Mouse (Mus musculus): ENCODE measurements at regions not wholly inside any gene's neighbourhood (a gene's known extent, or its start where the extent isn't known, plus 50 kb on each side); places are given as distances from the start of the nearest gene placed in this dataset.

DNA sequence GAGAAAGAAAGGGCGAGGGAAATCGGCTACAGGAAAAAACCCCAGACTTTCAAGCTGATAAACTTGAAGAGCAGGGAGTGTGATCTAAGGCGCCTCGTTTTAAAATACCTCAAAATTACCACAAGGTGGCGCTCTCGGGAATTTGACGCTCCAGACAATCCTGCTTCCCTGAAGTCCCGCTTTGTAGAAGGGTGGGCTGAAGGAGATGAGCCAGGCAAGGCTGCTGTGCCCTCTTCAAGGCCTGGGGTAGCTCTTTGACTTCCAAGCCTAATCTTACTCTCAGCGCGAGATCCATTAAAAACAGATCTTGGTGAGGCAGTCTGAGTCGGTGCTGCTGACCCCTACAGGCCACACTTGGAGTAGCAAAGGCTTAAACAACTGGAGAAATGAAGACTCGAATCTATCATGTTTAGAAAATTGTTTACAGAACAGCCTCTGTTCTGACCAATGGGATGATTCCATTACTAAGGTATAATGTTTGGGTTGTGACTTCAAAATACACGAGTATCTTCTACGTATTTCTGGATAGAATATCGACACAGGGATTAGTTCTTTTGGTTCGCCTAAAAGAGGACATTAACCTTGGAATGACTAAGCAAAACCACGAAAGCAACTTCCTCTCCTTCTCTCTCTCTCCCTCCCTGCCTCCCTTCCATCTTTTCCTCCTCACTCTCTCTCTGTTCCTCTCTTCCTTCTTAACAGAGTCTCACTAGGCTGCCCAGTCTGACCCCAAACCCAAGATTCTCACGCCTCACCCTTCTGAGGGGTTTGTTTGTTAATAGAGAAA, 83.7 kb upstream of the Pik3cg start:
- TF ChIP-seq EP300 (optimal IDR thresholded peaks at IDR 0.05) (no peak), CTCF (IDR thresholded peaks at IDR 0.05; ENCODE audit: low read depth) (peak; percentile 87)
